Mouse (Mus musculus): Measurements from ENCODE around the gene Cep78. TPM values are rescaled to one million over a fixed set of nuclear protein-coding genes. Genes with fewer than 3 reads are reported as not detected.

Cep78 gene
- total RNA-seq, 2 experiments from 2014 or later, result 2.4 to 2.7 TPM

GRCm38 (mm10) chr19:15982926-15983738 is 1.7 kb downstream of the Cep78 start:
- intact Hi-C loops (cut with DNase I; ENCODE audit: low total_unique reads), result no loop called here
- no peak for DNase-seq

GRCm38 (mm10) chr19:15981861-15982260 is 2.9 kb downstream of the Cep78 start:
- DNase-seq, result peak; percentile 14
- intact Hi-C loops (cut with DNase I; ENCODE audit: low total_unique reads), result no loop called here

- DNase-seq, result no peak
- intact Hi-C loops (cut with DNase I; ENCODE audit: low total_unique reads), result no loop called here
Observed at GRCm38 (mm10) chr19:15973365-15973764, 11.4 kb downstream of the Cep78 start.

- intact Hi-C loops (cut with DNase I; ENCODE audit: low total_unique reads), result loop anchor here (10.0 kb wide), 1 partner anchor 100 kb away; no protein-coding TSS in a partner anchor
- DNase-seq, result peak; percentile 18
Observed at GRCm38 (mm10) chr19:15965082-15965481, 19.7 kb downstream of the Cep78 start.

GRCm38 (mm10) chr19:15964533-15964932 is 20.3 kb downstream of the Cep78 start:
- DNase-seq, result no peak
- intact Hi-C loops (cut with DNase I; ENCODE audit: low total_unique reads), result loop anchor here (10.0 kb wide), 1 partner anchor 100 kb away; no protein-coding TSS in a partner anchor

GRCm38 (mm10) chr19:15963011-15963695 is 21.6 kb downstream of the Cep78 start:
- no peak for DNase-seq
- intact Hi-C loops (cut with DNase I; ENCODE audit: low total_unique reads), result loop anchor here (10.0 kb wide), 1 partner anchor 98 kb away; no protein-coding TSS in a partner anchor

GRCm38 (mm10) chr19:15962313-15962712 is 22.5 kb downstream of the Cep78 start:
- intact Hi-C loops (cut with DNase I; ENCODE audit: low total_unique reads), result loop anchor here (10.0 kb wide), 1 partner anchor 98 kb away; no protein-coding TSS in a partner anchor
- no peak for DNase-seq

GRCm38 (mm10) chr19:15950225-15950624 is 34.6 kb downstream of the Cep78 start:
- DNase-seq, result no peak
- intact Hi-C loops (cut with DNase I; ENCODE audit: low total_unique reads), result no loop called here

- DNase-seq, result no peak
- intact Hi-C loops (cut with DNase I; ENCODE audit: low total_unique reads), result no loop called here
Observed at GRCm38 (mm10) chr19:15948867-15949266, 35.9 kb downstream of the Cep78 start.

- intact Hi-C loops (cut with DNase I; ENCODE audit: low total_unique reads), result no loop called here
Observed at GRCm38 (mm10) chr19:15948426-15948825, 36.4 kb downstream of the Cep78 start.

GRCm38 (mm10) chr19:15947237-15947636 is 37.6 kb downstream of the Cep78 start, which contains the start of gene Psat1:
Gene Psat1 (minus strand): TSS chr19:15947337.
- no peak for DNase-seq
- intact Hi-C loops (cut with DNase I; ENCODE audit: low total_unique reads), result no loop called here

More at GRCm38 (mm10) chr19:15948426-15948825, 36.4 kb downstream of the Cep78 start:
- no peak for DNase-seq

- DNase-seq, result no peak
- intact Hi-C loops (cut with DNase I; ENCODE audit: low total_unique reads), result no loop called here
Observed at GRCm38 (mm10) chr19:15946663-15947062, 38.1 kb downstream of the Cep78 start.

GRCm38 (mm10) chr19:15943117-15943423 is 41.7 kb downstream of the Cep78 start:
- intact Hi-C loops (cut with DNase I; ENCODE audit: low total_unique reads), result no loop called here
- no peak for DNase-seq

- DNase-seq, result no peak
- intact Hi-C loops (cut with DNase I; ENCODE audit: low total_unique reads), result no loop called here
Observed at GRCm38 (mm10) chr19:15942421-15943116, 42.2 kb downstream of the Cep78 start.

GRCm38 (mm10) chr19:15941399-15941798 is 43.4 kb downstream of the Cep78 start:
- intact Hi-C loops (cut with DNase I; ENCODE audit: low total_unique reads), result no loop called here
- DNase-seq, result no peak

GRCm38 (mm10) chr19:15925719-15926045 is 59.1 kb downstream of the Cep78 start:
- DNase-seq, result peak; percentile 65
- intact Hi-C loops (cut with DNase I; ENCODE audit: low total_unique reads), result no loop called here

- DNase-seq, result peak; percentile 84
- intact Hi-C loops (cut with DNase I; ENCODE audit: low total_unique reads), result no loop called here
Observed at GRCm38 (mm10) chr19:15924866-15925718, 59.7 kb downstream of the Cep78 start.

- peak; percentile 77 for DNase-seq
- intact Hi-C loops (cut with DNase I; ENCODE audit: low total_unique reads), result no loop called here
Observed at GRCm38 (mm10) chr19:15924181-15924865, 60.5 kb downstream of the Cep78 start.

GRCm38 (mm10) chr19:15923426-15923825 is 61.4 kb downstream of the Cep78 start:
- intact Hi-C loops (cut with DNase I; ENCODE audit: low total_unique reads), result no loop called here
- peak; percentile 36 for DNase-seq
